Mouse (Mus musculus): ENCODE data around the gene Chn1. TPM values are rescaled to one million over a fixed set of nuclear protein-coding genes. Genes with fewer than 3 reads are reported as not detected.

Chn1 gene
- total and polyA plus RNA-seq, 2 experiments from 2014 or later = 68.8 to 111 TPM

GRCm38 (mm10) chr2:73600650-73601049 is 174.5 kb downstream of the Chn1 start:
- Histone ChIP-seq H3K36me3 (ENCODE audit: insufficient read depth, low read length) (no peaks in the 10 kb centered on the region), H3K27me3 (ENCODE audit: insufficient read depth, low read length) (no peaks in the 10 kb centered on the region), H3K4me3 (ENCODE audit: low read length) (no peak overlapping the region), H3K27ac (no peak overlapping the region), H3K9ac (replicated peaks; ENCODE audit: low read length) (no peak overlapping the region), H3K4me2 (ENCODE audit: low read depth, low read length) (no peak overlapping the region), H3K9me3 (ENCODE audit: low read length) (no peaks in the 10 kb centered on the region), H3K4me1 (ENCODE audit: insufficient read depth, low read length) (peaks cover 10% of the 10 kb centered on the region)
- 73% methylated on average over 2 of the region's 2 CpGs for WGBS
- TF ChIP-seq CTCF (IDR thresholded peaks at IDR 0.05; ENCODE audit: low read depth) = no peak
- DNase-seq (ENCODE audit: low spot score) = no peak
- ATAC-seq = no peak

DNA sequence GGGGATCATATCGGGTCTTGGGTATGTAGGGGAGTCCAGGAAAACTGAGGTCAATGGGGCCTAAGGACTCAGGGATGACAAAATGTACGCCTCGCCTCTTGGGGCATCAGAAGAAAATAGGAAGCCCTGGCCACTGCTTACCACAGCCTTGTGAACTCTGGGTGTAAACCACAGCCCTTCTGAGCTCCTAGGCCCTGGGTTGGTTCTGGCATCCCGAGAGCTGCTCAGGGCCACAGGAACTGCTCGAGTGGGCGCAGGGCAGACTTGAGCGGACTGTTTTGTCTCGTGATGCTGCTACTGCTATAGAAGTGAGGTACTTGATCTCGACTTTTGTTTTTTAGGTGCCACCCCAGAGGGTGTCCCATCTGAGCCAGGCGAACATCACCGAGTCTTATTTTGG is 177.4 kb downstream of the Chn1 start:
- DNase-seq (ENCODE audit: low spot score) = no peak
- no peaks in the 10 kb centered on the region for H3K9me3 ChIP-seq (ENCODE audit: low read length)
- WGBS = 95% methylated on average over 11 of the region's 11 CpGs
- H3K4me1 ChIP-seq (ENCODE audit: insufficient read depth, low read length) = no peaks in the 10 kb centered on the region
- ATAC-seq = no peak
- no peak overlapping the region for H3K9ac ChIP-seq (replicated peaks; ENCODE audit: low read length)
- no peak overlapping the region for H3K27ac ChIP-seq
- no peak overlapping the region for H3K4me3 ChIP-seq (ENCODE audit: low read length)
- TF ChIP-seq CTCF (IDR thresholded peaks at IDR 0.05; ENCODE audit: low read depth) = no peak
- H3K36me3 ChIP-seq (ENCODE audit: insufficient read depth, low read length) = no peaks in the 10 kb centered on the region
- H3K4me2 ChIP-seq (ENCODE audit: low read depth, low read length) = no peak overlapping the region
- no peaks in the 10 kb centered on the region for H3K27me3 ChIP-seq (ENCODE audit: insufficient read depth, low read length)

- H3K9me3 ChIP-seq (ENCODE audit: low read length) = no peaks in the 10 kb centered on the region
- no peak overlapping the region for H3K27ac ChIP-seq
- no peak overlapping the region for H3K9ac ChIP-seq (replicated peaks; ENCODE audit: low read length)
- no peak overlapping the region for H3K4me3 ChIP-seq (ENCODE audit: low read length)
- no peaks in the 10 kb centered on the region for H3K27me3 ChIP-seq (ENCODE audit: insufficient read depth, low read length)
- no peak for TF ChIP-seq CTCF (IDR thresholded peaks at IDR 0.05; ENCODE audit: low read depth)
- 28% methylated on average over 9 of the region's 9 CpGs for WGBS
- ATAC-seq (no peak), DNase-seq (ENCODE audit: low spot score) (no peak)
- H3K4me2 ChIP-seq (ENCODE audit: low read depth, low read length) = peak overlapping the region; percentile 27
- H3K4me1 ChIP-seq (ENCODE audit: insufficient read depth, low read length) = no peaks in the 10 kb centered on the region
- H3K36me3 ChIP-seq (ENCODE audit: insufficient read depth, low read length) = no peaks in the 10 kb centered on the region
Measured at GRCm38 (mm10) chr2:73596786-73597185, 178.4 kb downstream of the Chn1 start.

DNA sequence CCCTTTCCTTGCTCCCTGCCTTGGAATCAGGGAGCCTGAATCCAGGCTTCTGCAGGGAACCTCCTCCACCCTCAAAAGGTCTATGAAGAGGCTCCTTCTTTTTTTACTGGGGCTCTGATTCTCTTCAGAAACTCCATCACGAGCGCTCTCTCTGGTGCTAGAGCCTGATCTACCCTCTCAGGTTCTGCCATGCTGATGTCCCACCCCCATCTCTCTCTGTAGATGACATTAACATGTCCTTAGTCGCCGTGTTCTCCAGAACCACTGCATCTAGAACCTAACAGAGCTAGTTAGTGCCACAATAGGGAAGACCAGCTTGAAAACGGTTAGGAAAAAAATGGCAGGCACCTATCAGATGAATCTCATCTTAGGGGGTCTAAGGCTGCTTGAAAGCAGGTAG is 178.8 kb downstream of the Chn1 start:
- Histone ChIP-seq H3K36me3 (ENCODE audit: insufficient read depth, low read length) (no peaks in the 10 kb centered on the region), H3K4me1 (ENCODE audit: insufficient read depth, low read length) (no peaks in the 10 kb centered on the region), H3K27ac (no peak overlapping the region), H3K9me3 (ENCODE audit: low read length) (no peaks in the 10 kb centered on the region), H3K27me3 (ENCODE audit: insufficient read depth, low read length) (no peaks in the 10 kb centered on the region), H3K4me3 (ENCODE audit: low read length) (no peak overlapping the region), H3K4me2 (ENCODE audit: low read depth, low read length) (peak overlapping the region; percentile 27; the same call in 1 of the 2 replicates), H3K9ac (replicated peaks; ENCODE audit: low read length) (no peak overlapping the region)
- no peak for ATAC-seq
- no peak for DNase-seq (ENCODE audit: low spot score)
- TF ChIP-seq CTCF (IDR thresholded peaks at IDR 0.05; ENCODE audit: low read depth) = no peak
- 73% methylated on average over 5 of the region's 5 CpGs for WGBS

DNA sequence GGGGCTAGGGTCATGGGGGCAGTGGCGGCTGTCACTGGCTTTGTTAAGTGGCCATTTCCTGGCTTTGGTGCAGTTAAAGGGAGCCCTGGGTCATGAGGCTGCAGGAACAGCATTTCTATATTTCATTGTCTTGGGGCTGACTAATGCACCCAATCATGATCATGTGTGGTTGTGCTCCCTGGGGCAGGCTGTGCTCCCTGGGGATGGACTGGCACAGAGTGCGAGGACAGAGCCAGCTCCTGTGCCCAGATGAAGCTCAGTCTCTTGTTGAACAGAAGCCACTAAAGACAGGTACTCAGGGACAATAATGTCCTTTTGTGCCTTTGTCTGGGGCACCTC is 182.1 kb downstream of the Chn1 start:
- H3K27ac ChIP-seq = no peak overlapping the region
- no peak for ATAC-seq
- H3K4me3 ChIP-seq (ENCODE audit: low read length) = no peak overlapping the region
- no peaks in the 10 kb centered on the region for H3K36me3 ChIP-seq (ENCODE audit: insufficient read depth, low read length)
- H3K27me3 ChIP-seq (ENCODE audit: insufficient read depth, low read length) = no peaks in the 10 kb centered on the region
- H3K9ac ChIP-seq (replicated peaks; ENCODE audit: low read length) = no peak overlapping the region
- no peak for DNase-seq (ENCODE audit: low spot score)
- TF ChIP-seq CTCF (IDR thresholded peaks at IDR 0.05; ENCODE audit: low read depth) = no peak
- 0 out of 2 replicates have a peak, but pooled peaks cover 8% of the 10 kb centered on the region for H3K4me1 ChIP-seq (ENCODE audit: insufficient read depth, low read length)
- WGBS = 77% methylated on average over 2 of the region's 2 CpGs
- no peaks in the 10 kb centered on the region for H3K9me3 ChIP-seq (ENCODE audit: low read length)
- no peak overlapping the region for H3K4me2 ChIP-seq (ENCODE audit: low read depth, low read length)

DNA sequence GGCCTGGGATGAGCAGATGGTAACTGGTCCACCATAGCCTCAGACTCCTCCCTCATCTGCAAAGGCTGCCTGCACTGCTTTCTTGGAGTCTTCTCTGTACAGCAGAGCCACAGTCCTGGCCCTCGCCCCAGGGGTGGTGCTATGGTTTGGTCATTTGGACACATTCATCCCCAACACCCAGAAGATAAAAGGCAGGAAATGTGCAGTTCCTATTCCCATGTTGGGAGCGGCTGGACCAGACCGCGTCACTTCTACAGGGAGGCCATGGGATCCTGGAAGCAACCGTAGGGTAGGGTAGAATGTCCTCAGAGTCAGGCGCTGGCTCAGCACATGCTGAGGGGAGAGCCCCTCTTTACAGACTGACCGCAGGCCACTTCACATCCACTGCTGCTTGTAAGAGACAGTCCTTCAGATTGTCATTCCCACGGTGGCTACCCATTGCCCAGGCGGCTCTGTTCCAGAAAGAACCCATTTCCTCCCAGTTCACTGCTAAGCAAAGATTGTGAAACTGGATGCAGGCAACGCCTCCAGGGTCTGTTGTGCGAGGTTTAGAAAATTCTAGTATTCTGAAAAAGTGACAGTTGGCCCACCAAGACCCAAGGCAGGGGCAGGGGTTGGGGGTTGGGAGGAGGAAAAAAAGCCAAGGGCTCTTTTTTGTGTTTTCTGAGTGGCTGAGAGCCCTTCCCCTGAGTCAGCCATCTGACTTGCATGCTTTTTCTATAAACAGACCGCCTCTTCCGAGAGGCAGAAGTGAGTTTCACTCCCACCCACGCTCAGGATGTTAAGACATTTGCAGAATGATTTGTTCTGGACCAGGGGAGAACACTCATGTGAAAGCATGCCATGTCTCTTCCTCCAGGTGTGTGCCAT is 182.7 kb downstream of the Chn1 start:
- H3K4me3 ChIP-seq (ENCODE audit: low read length) = no peak overlapping the region
- no peak for TF ChIP-seq CTCF (IDR thresholded peaks at IDR 0.05; ENCODE audit: low read depth)
- no peaks in the 10 kb centered on the region for H3K9me3 ChIP-seq (ENCODE audit: low read length)
- no peak overlapping the region for H3K27ac ChIP-seq
- no peak overlapping the region for H3K9ac ChIP-seq (replicated peaks; ENCODE audit: low read length)
- no peak for DNase-seq (ENCODE audit: low spot score)
- 78% methylated on average over 14 of the region's 14 CpGs for WGBS
- no peak for ATAC-seq
- H3K36me3 ChIP-seq (ENCODE audit: insufficient read depth, low read length) = no peaks in the 10 kb centered on the region
- no peak overlapping the region for H3K4me2 ChIP-seq (ENCODE audit: low read depth, low read length)
- no peaks in the 10 kb centered on the region for H3K27me3 ChIP-seq (ENCODE audit: insufficient read depth, low read length)
- H3K4me1 ChIP-seq (ENCODE audit: insufficient read depth, low read length) = 0 out of 2 replicates have a peak, but pooled peaks cover 8% of the 10 kb centered on the region

DNA sequence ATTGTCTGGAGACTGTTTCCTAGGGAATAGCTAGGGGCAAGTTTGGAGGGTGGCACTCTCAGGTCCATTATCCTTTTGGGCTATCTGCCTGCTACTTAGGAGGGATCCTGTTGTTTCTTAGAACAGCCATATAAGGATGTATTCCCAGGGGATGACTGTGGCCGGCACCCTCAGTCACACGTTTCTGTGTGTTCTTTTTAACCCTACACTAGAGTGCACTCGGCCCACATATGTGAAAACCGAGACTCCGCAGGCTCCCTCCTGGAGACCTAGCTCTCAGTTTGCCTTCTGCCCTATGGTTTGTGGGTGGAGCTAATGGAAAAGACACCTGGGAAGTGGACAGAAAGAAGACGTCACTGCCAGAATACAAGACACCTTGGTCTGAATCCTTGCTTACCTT is 183.9 kb downstream of the Chn1 start:
- WGBS = 55% methylated on average over 6 of the region's 6 CpGs

More for the DNA sequence above, 183.9 kb downstream of the Chn1 start:
- H3K4me2 ChIP-seq (ENCODE audit: low read depth, low read length) = no peak overlapping the region
- no peak overlapping the region for H3K9ac ChIP-seq (replicated peaks; ENCODE audit: low read length)
- H3K27me3 ChIP-seq (ENCODE audit: insufficient read depth, low read length) = no peaks in the 10 kb centered on the region
- H3K27ac ChIP-seq = no peak overlapping the region
- H3K4me1 ChIP-seq (ENCODE audit: insufficient read depth, low read length) = 0 out of 2 replicates have a peak, but pooled peaks cover 8% of the 10 kb centered on the region
- no peak for DNase-seq (ENCODE audit: low spot score)
- no peak overlapping the region for H3K4me3 ChIP-seq (ENCODE audit: low read length)
- ATAC-seq = no peak
- H3K9me3 ChIP-seq (ENCODE audit: low read length) = no peaks in the 10 kb centered on the region
- H3K36me3 ChIP-seq (ENCODE audit: insufficient read depth, low read length) = no peaks in the 10 kb centered on the region
- TF ChIP-seq CTCF (IDR thresholded peaks at IDR 0.05; ENCODE audit: low read depth) = no peak

Measured in hindbrain, postnatal 0 days (tissue).